Mouse (Mus musculus): ENCODE results near the gene Klhl24.

- TF ChIP-seq CTCF (IDR thresholded peaks at IDR 0.05; ENCODE audit: extremely low read depth, insufficient read depth, low read length) (no peak), POLR2A (IDR thresholded peaks at IDR 0.05; ENCODE audit: extremely low read depth, insufficient read depth, low read length) (no peak)
Measured at GRCm38 (mm10) chr16:20153742-20154141, 56.4 kb downstream of the Klhl24 start.
